Mouse (Mus musculus) macrophage (primary cell): ENCODE data around the gene 3110082I17Rik. TPM values are rescaled to one million over a fixed set of nuclear protein-coding genes. Genes with fewer than 3 reads are reported as not detected.

ENCODE experiments used
- H3K27ac ChIP-seq: fragments of 350-480 bp; formaldehyde crosslinking; 2 replicates; pipeline ENCODE4 v1.9.0; 2021
- H3K36me3 ChIP-seq: fragments of 350-480 bp; formaldehyde crosslinking; 2 replicates; pipeline ENCODE4 v1.9.0; 2021; ENCODE audit errors: inconsistent target
- H3K4me3 ChIP-seq: fragments of 350-480 bp; formaldehyde crosslinking; 2 replicates; pipeline ENCODE4 v1.9.0; 2021; ENCODE audit errors: inconsistent target
- H3K79me2 ChIP-seq: fragments of 350-480 bp; formaldehyde crosslinking; 2 replicates; pipeline ENCODE4 v1.9.0; 2021; ENCODE audit errors: inconsistent target
- WGBS: methylation state at CpG from one replicate; pipeline ENCODE4 v1.1.7; 2026; ENCODE audit warnings: inconsistent platforms; ENCODE audit not compliant: missing documents; 5-methylcytosine and 5-hydroxymethylcytosine counted together
- polyA plus RNA-seq: library from polyadenylated mRNA; stranded (reverse); fragments of 250-400 nt; gene quantifications from 3 replicates; pipeline ENCODE4 v1.2.4, GENCODE M21; 2018; ENCODE audit warnings: inconsistent platforms

3110082I17Rik gene
- polyA plus RNA-seq, 1 experiment from 2014 or later: 24.1 TPM

DNA sequence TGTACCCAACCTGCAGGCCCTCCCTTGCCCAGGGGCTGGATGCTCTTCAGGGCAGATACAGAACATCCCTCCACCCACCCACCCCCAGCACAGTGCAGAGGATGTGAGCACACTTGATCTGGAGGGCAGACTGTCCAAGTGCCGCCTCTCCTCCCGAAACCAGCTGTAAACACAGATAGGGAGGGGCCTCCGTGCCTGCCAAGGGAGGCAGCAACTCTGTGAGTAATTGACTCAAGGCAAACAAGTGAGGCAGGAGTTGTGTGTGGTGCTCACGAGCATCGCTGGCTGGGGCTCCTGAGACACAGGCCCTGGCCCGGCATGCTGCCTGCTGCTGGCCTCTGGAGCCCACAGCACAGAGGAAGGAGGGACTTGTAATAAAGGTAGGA lies 70.7 kb downstream of the 3110082I17Rik start:
- Histone ChIP-seq H3K27ac (no peak overlapping the region), H3K36me3 (peaks cover 67% of the 10 kb centered on the region), H3K79me2 (peaks cover 100% of the 10 kb centered on the region), H3K4me3 (no peak overlapping the region)
- 88% methylated on average over 6 of the region's 6 CpGs for WGBS

- Histone ChIP-seq H3K79me2 (peaks cover 100% of the 10 kb centered on the region), H3K27ac (peak overlapping the region; percentile 35), H3K36me3 (peaks cover 65% of the 10 kb centered on the region), H3K4me3 (no peak overlapping the region)
- 91% methylated on average over 17 of the region's 17 CpGs for WGBS
These were observed 71.3 kb downstream of the 3110082I17Rik start for GRCm38 (mm10) chr5:139388694-139389675.

DNA sequence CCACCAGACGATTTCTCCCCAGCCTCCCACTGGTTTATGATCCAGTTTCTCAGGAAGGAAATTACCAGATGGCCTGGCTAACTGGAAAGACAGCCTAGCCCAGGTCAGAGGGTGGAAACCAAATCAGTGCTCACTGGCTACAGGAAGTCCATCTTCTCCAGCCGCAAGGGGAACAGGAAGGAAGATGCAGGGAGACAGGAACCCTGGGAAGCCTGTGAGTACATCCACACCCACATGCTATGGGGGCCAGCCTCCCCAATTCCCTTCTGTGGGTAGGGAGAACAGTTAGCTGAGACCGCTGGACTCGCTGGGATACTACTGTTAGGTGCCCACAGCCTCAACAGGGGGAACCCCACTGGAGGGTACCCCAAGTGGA lies 72.1 kb downstream of the 3110082I17Rik start:
- peaks cover 61% of the 10 kb centered on the region for H3K36me3 ChIP-seq
- WGBS: 37% methylated on average over 4 of the region's 4 CpGs
- H3K4me3 ChIP-seq: no peak overlapping the region
- H3K27ac ChIP-seq: peak overlapping the region; percentile 35
- H3K79me2 ChIP-seq: peaks cover 100% of the 10 kb centered on the region

- Histone ChIP-seq H3K36me3 (peaks cover 55% of the 10 kb centered on the region; the same call in 1 of the 2 replicates), H3K4me3 (no peak overlapping the region), H3K27ac (peak overlapping the region; percentile 35), H3K79me2 (peaks cover 100% of the 10 kb centered on the region)
- 63% methylated on average over 7 of the region's 10 CpGs for WGBS
These were observed 72.8 kb downstream of the 3110082I17Rik start for GRCm38 (mm10) chr5:139387329-139388194.

GRCm38 (mm10) chr5:139386047-139386446 lies 74.3 kb downstream of the 3110082I17Rik start:
- H3K36me3 ChIP-seq: peaks cover 47% of the 10 kb centered on the region; the same call in 1 of the 2 replicates
- 83% methylated on average over 5 of the region's 5 CpGs for WGBS
- H3K79me2 ChIP-seq: peaks cover 100% of the 10 kb centered on the region
- H3K4me3 ChIP-seq: no peak overlapping the region
- no peak overlapping the region for H3K27ac ChIP-seq

GRCm38 (mm10) chr5:139384531-139384930 lies 75.8 kb downstream of the 3110082I17Rik start:
- 75% methylated on average over 10 of the region's 10 CpGs for WGBS
- Histone ChIP-seq H3K4me3 (no peak overlapping the region), H3K36me3 (peaks cover 37% of the 10 kb centered on the region; the same call in 1 of the 2 replicates), H3K27ac (no peak overlapping the region), H3K79me2 (peaks cover 94% of the 10 kb centered on the region)

DNA sequence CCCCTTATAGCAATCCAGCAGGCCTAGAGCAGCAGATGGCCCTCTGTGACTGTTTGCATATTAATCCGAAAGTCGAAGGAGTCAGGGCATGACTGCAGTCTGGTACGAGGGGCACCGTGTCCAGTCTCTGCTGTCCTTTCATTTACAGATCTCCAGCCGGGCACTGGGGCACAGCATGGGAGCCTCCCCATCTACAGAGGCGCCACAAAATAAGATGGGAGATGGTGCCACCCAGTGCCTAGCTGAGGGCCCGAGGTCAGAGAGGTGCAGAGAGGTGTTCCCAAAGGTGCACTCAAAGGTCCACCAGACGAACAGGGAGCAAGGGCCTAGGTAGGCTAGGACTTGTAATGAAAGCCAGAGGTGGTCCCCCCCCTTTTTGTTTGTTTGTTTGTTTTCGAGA lies 77.1 kb downstream of the 3110082I17Rik start:
- peaks cover 26% of the 10 kb centered on the region; the same call in 1 of the 2 replicates for H3K36me3 ChIP-seq
- peaks cover 94% of the 10 kb centered on the region for H3K79me2 ChIP-seq
- peak overlapping the region; percentile 84 for H3K27ac ChIP-seq
- peak overlapping the region; percentile 63; the same call in 1 of the 2 replicates for H3K4me3 ChIP-seq
- 56% methylated on average over 9 of the region's 9 CpGs for WGBS

DNA sequence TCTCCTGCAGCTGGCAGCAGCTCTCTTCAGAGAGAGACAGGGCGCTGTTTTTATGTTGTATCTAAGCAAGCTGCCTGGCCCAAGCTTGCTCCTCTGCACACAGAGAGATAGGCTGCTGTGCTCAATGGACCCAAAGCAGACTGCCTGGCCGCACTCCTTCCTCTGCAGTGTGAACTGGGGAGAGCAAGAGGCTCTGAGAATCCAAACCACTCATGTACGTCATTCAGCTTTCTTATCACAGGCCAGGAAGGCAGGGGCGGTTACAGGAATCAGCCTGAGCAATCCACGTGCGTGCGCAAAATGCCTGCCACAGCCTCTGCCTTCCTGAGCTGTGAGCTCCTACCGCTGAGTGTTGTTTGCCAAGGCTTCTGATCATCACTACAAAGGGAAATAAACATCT lies 77.6 kb downstream of the 3110082I17Rik start:
- Histone ChIP-seq H3K36me3 (peaks cover 25% of the 10 kb centered on the region; the same call in 1 of the 2 replicates), H3K79me2 (peaks cover 92% of the 10 kb centered on the region), H3K4me3 (peak overlapping the region; percentile 63), H3K27ac (peak overlapping the region; percentile 84)
- WGBS: 19% methylated on average over 8 of the region's 8 CpGs

GRCm38 (mm10) chr5:139381586-139382513 lies 78.5 kb downstream of the 3110082I17Rik start:
- peaks cover 25% of the 10 kb centered on the region; the same call in 1 of the 2 replicates for H3K36me3 ChIP-seq
- H3K79me2 ChIP-seq: peaks cover 86% of the 10 kb centered on the region
- H3K27ac ChIP-seq: peak overlapping the region; percentile 84
- WGBS: 33% methylated on average over 18 of the region's 18 CpGs
- H3K4me3 ChIP-seq: peak overlapping the region; percentile 63

- H3K36me3 ChIP-seq: peaks cover 19% of the 10 kb centered on the region; the same call in 1 of the 2 replicates
- peaks cover 85% of the 10 kb centered on the region for H3K79me2 ChIP-seq
- H3K4me3 ChIP-seq: peak overlapping the region; percentile 63
- WGBS: 1% methylated on average over 67 of the region's 73 CpGs
- peak overlapping the region; percentile 99 for H3K27ac ChIP-seq
These were observed 79.7 kb downstream of the 3110082I17Rik start for GRCm38 (mm10) chr5:139380385-139381248.

GRCm38 (mm10) chr5:139379771-139380384 lies 80.4 kb downstream of the 3110082I17Rik start:
- peak overlapping the region; percentile 33; the same call in 1 of the 2 replicates for H3K4me3 ChIP-seq
- H3K36me3 ChIP-seq: peaks cover 11% of the 10 kb centered on the region; the same call in 1 of the 2 replicates
- 13% methylated on average over 8 of the region's 8 CpGs for WGBS
- H3K27ac ChIP-seq: peak overlapping the region; percentile 99
- H3K79me2 ChIP-seq: peaks cover 77% of the 10 kb centered on the region

DNA sequence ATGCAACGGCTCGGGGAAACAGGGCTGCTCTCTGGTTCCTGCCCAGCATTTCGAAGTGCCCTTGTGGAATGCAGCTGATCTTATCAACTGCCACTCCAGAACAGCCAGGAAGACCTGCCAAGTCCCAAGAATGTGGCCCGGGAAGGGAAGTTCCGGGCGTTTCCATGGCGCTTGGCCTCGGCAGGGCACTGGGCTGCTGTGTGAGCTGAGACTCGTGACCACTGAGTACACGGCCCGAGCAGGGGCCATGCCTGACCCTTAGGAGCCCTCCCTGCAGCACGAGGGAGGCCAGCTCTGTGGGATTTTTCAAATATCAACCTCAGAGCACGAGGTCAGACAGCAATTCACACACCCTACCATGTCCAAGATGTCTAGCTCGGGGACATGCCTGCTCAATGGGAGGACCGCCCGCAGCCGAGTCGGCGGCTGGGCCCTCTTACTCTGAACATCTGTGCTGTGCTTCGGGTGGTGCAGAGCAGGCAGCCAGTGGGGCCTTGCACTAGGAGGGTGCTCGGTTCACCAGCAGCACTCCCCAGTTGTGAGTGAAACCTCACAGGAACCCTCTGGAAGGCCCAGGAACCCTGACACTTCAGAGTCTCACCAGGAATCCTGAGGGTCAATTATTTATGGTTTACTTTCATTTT lies 81.2 kb downstream of the 3110082I17Rik start:
- Histone ChIP-seq H3K4me3 (peak overlapping the region; percentile 33), H3K36me3 (peaks cover 6% of the 10 kb centered on the region; the same call in 1 of the 2 replicates), H3K27ac (peak overlapping the region; percentile 99), H3K79me2 (peaks cover 70% of the 10 kb centered on the region)
- WGBS: 24% methylated on average over 20 of the region's 21 CpGs
